Mouse (Mus musculus): ENCODE measurements around the gene Thyn1. TPM values are rescaled to one million over a fixed set of nuclear protein-coding genes. Genes with fewer than 3 reads are reported as not detected.

Thyn1 gene
- total RNA-seq (2023): 10 to 100 TPM; 13.2 to 14.5 TPM

DNA sequence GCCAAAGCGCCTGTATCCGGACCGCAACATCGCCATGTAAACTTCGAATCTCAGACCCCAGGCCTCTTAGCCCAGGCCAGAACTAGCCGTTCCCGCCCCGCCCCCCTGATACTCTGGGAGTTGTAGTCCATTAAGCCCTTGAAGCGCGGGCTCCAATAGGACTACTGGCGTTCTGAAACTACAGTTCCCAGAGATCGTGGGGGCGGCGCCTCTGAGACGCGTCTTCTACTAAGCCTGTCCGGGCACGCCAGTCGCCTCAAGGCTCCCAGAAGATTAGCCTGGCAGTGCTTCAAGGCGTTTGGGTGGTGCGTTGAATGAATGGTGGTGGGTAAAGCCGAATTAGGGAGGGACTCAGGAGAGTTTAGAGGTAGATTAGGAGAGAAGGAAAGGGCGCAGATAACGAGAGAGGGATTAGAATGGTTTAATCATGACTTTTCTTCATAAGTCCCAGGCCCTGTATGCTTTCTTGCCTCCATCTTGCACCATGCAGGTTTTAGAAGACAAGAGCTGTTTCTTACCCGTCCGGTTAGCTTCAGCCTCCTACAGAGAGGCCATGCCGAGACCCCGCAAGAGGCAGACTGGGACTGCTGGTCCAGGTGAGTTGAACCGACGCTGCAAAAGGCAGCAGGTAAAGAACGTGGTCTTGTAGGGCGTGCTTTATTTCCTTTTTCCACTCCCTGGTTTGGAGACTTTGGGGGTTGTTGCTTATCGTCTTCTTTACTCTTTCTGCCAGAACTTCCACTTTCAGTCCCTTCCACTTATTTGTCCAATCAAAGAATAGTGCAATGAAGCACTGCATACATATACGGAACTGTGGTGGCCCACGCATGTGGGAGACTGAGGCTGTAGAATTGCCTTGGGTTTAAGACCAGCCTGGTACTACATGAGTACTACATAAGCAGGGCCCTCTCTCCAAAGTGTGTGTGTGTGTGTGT lies at the start of gene Thyn1, which contains the start of gene Acad8:
Thyn1 (plus strand) TSS at position 250 of the 935 bp plus-strand sequence.
Acad8 (minus strand) TSS at position 106 of the 935 bp plus-strand sequence.

DNA sequence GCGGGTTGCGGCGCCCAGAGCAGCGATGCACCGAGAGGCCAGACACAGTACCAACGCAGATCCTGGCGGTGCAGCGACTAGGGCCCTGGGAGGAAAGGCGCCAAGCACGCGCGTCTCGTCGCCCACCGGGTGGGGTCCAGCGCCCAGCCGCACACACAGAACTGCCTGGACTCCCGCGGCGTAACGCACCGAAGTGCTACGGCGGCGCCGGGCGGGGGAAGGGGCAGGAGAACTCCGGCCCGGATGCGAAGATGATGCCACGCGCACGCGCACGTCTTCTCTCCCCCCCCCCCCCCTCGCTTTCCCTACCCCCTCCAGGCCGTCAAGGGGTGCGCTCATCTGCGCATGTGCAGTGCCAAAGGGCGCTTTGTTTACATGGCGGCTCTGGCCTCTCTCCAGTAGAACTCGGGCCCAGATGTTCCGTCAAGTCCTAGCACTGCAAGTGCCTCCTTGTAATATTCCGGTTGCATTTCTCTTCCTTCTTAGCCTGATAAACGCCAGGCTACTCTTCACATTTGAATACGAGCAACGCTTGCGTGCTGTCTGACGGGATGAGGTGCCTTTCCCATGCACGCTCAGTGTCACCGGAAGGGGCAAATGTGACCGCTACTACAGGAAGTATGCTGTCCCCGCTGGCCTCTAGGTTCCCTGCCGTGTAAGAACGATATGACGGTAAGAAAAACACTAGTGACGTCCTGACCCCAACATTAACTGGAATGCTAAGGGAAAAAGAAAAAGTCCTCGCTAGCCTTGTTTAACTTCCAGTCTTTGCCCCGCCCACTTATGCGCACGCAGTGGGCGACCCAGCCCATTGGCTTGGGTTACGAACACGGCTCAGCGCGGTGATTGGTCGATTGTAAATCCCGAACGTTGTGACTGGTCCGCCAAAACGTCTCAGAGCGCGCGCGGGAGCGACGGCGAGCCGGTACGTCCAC lies 30.6 kb downstream of the Thyn1 start, which contains the start of the genes Vps26b and Ncapd3:
Vps26b (minus strand) TSS at position 238 of the 935 bp plus-strand sequence.
Ncapd3 (plus strand) TSS at position 348 of the 935 bp plus-strand sequence.

Other genes with a start within 250 kb of the Thyn1 start
- not detected for gene Glb1l2, start 193.2 kb upstream of the Thyn1 start, total RNA-seq (2023)
- gene Glb1l3, start 138.8 kb upstream of the Thyn1 start, total RNA-seq (2023): not detected
- not detected for gene Gm1110, start 76.6 kb upstream of the Thyn1 start, total RNA-seq (2023)
- 10 to 100 TPM; 26.5 to 31.4 TPM for gene Acad8, start 144 bp upstream of the Thyn1 start, total RNA-seq (2023)
- 10 to 100 TPM; 55.1 to 58.4 TPM for gene Vps26b, start 30.4 kb downstream of the Thyn1 start, total RNA-seq (2023)
- gene Ncapd3, start 30.5 kb downstream of the Thyn1 start, total RNA-seq (2023): 10 to 100 TPM; 37.1 to 37.6 TPM
- gene Jam3, start 155.7 kb downstream of the Thyn1 start, total RNA-seq (2023): under 1 TPM in 1 of 2 experiments, not detected in 1; 0.20 TPM